In genomic region chr5:53998146-53998742, GRCm38 (mm10) we compare ENCODE assay signal across 8 mouse cellular contexts. TPM values are rescaled to one million over a fixed set of nuclear protein-coding genes. Genes with fewer than 3 reads are reported as not detected.
A peak's percentile ranks its signal among the peaks of the same experiment; 100 is the strongest.
DNase-seq lines count a peak whose midpoint lies in the region; ATAC-seq lines count a peak whose summit lies in the region.

Gene Stim2 (plus strand): TSS chr5:53998499.

- H3K36me3 ChIP-seq in heart, embryonic 13.5 days = no peaks in the 10 kb centered on the region
- no peaks in the 10 kb centered on the region for H3K36me3 ChIP-seq in liver, embryonic 12.5 days
- no peaks in the 10 kb centered on the region for H3K36me3 ChIP-seq in stomach, embryonic 15.5 days

- H3K4me1 ChIP-seq in heart, embryonic 13.5 days = peaks cover 35% of the 10 kb centered on the region
- peaks cover 43% of the 10 kb centered on the region for H3K4me1 ChIP-seq in liver, embryonic 12.5 days
- H3K4me1 ChIP-seq in stomach, embryonic 15.5 days = 0 out of 2 replicates have a peak, but pooled peaks cover 5% of the 10 kb centered on the region

- peak; percentile 97 for DNase-seq in CD4-positive helper T cell, adult 2 months (ENCODE audit: low read depth, low spot score)
- peak; percentile 90 for DNase-seq in brain, embryonic 18.5 days (ENCODE audit: low read depth, low spot score)
- DNase-seq in kidney, postnatal 10 days = peak; percentile 96
- DNase-seq in natural killer cell, adult 2 months (ENCODE audit: low spot score in 2 of 2) = peak; percentile 94 to 96

- peak within 1 kb of the TSS; percentile 94 for H3K27ac ChIP-seq in heart, embryonic 13.5 days (replicated peaks)
- peak within 1 kb of the TSS; percentile 82 for H3K27ac ChIP-seq in liver, embryonic 12.5 days
- peak within 1 kb of the TSS; percentile 91 for H3K27ac ChIP-seq in stomach, embryonic 15.5 days

- WGBS in heart, embryonic 13.5 days = under 1% methylated on average over 71 of the region's 71 CpGs
- WGBS in liver, embryonic 12.5 days (ENCODE audit: insufficient replicate concordance) = under 1% methylated on average over 56 of the region's 71 CpGs
- WGBS in stomach, embryonic 15.5 days = under 1% methylated on average over 57 of the region's 71 CpGs

- peak within 1 kb of the TSS; percentile 89 for H3K4me3 ChIP-seq in heart, embryonic 13.5 days
- peak within 1 kb of the TSS; percentile 86 for H3K4me3 ChIP-seq in liver, embryonic 12.5 days
- peak within 1 kb of the TSS; percentile 80 for H3K4me3 ChIP-seq in stomach, embryonic 15.5 days (replicated peaks)

- no peaks in the 10 kb centered on the region for H3K27me3 ChIP-seq in heart, embryonic 13.5 days (replicated peaks)
- peaks cover 22% of the 10 kb centered on the region for H3K27me3 ChIP-seq in liver, embryonic 12.5 days (replicated peaks)
- no peaks in the 10 kb centered on the region for H3K27me3 ChIP-seq in stomach, embryonic 15.5 days (replicated peaks)

- no peaks in the 10 kb centered on the region for H3K9me3 ChIP-seq in heart, embryonic 13.5 days
- no peaks in the 10 kb centered on the region for H3K9me3 ChIP-seq in liver, embryonic 12.5 days (replicated peaks)
- no peaks in the 10 kb centered on the region for H3K9me3 ChIP-seq in stomach, embryonic 15.5 days

- H3K9ac ChIP-seq in heart, embryonic 13.5 days = peak within 1 kb of the TSS; percentile 96
- peak within 1 kb of the TSS; percentile 84 for H3K9ac ChIP-seq in liver, embryonic 12.5 days
- H3K9ac ChIP-seq in stomach, embryonic 15.5 days = peak within 1 kb of the TSS; percentile 66

- peak within 1 kb of the TSS; percentile 93 for H3K4me2 ChIP-seq in heart, embryonic 13.5 days
- H3K4me2 ChIP-seq in liver, embryonic 12.5 days = peak within 1 kb of the TSS; percentile 97
- peak within 1 kb of the TSS; percentile 74 for H3K4me2 ChIP-seq in stomach, embryonic 15.5 days

- peak; percentile 93 for ATAC-seq in erythroid progenitor cell, adult 5-6 weeks (replicated peaks; ENCODE audit: low FRiP score, poor library complexity, severe bottlenecking)
- ATAC-seq in heart, embryonic 13.5 days (ENCODE audit: extremely low read depth, insufficient number of reproducible peaks, low FRiP score, low TSS enrichment) = peak; percentile 96
- peak; percentile 97 for ATAC-seq in liver, embryonic 12.5 days
- peak; percentile 96 for ATAC-seq in stomach, embryonic 15.5 days (ENCODE audit: insufficient read depth, low FRiP score, low read depth)

RNA-seq across cellular contexts. Expression of gene Stim2, which starts in this region (rescaled TPM):
- 5.0 and 8.0 TPM in 2 replicates for total RNA-seq in erythroid progenitor cell, adult 5-6 weeks (2015; ENCODE audit: low replicate concordance)
- total RNA-seq in erythroid progenitor cell, adult 5-6 weeks (2017; ENCODE audit: low replicate concordance) = 5.0 and 5.4 TPM in 2 replicates
- 12.0 and 12.2 TPM in 2 replicates for polyA plus RNA-seq in heart, embryonic 13.5 days (2015; fragmentation: Nextera tagmentation; extraction: Ambion mirVana)
- polyA plus RNA-seq in liver, embryonic 12.5 days (2016; fragmentation: Nextera tagmentation; extraction: Ambion mirVana) = 8.1 and 9.1 TPM in 2 replicates
- 17.9 and 19.2 TPM in 2 replicates for polyA plus RNA-seq in stomach, embryonic 15.5 days (2015; fragmentation: Nextera tagmentation; extraction: Ambion mirVana)

Comparison
In these comparisons a context has a peak if more than half of its experiments do, and no peak if none do; other contexts are left out.
1. Peak in every context shown above with its lines: DNase-seq, ATAC-seq, H3K4me3 ChIP-seq and H3K27ac ChIP-seq.